Mouse (Mus musculus) ES-Bruce4 (cell line): Measurements from ENCODE around the gene Agap1.

Source experiments
- CTCF ChIP-seq: IDR thresholded peaks from one replicate; pipeline ENCODE4 v1.8.1; 2011; ENCODE audit warnings: low read depth, low read length
- EP300 ChIP-seq: IDR thresholded peaks from 2 replicates; pipeline ENCODE4 v1.6.1; 2011; ENCODE audit warnings: low read depth, low read length; ENCODE audit not compliant: insufficient read depth
- POLR2A ChIP-seq: IDR thresholded peaks from one replicate; pipeline ENCODE4 v1.8.1; 2011; ENCODE audit warnings: low read length; ENCODE audit not compliant: insufficient read depth

DNA sequence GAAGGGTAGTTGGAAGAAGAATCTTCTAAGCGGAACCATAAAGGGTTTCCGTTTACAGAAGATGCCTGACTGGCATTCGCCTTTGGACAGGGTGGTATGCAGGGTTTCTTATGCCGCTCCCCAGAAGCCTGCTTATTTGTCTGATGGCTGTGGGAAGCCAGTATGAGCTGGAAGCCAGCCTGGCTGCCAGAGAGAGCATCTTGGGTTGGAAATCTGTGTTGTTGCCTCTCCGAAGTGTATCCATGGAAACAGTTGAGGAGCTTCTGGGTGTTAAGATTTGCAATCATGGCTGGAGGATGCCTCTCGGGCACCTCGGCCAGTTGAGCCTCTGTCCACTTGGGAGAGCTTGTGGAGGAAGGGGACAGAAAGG lies 395.2 kb downstream of the Agap1 start:
- TF ChIP-seq POLR2A (no peak), CTCF (no peak), EP300 (no peak)
